Mouse (Mus musculus): ENCODE data around the gene Rasal2. TPM values are rescaled to one million over a fixed set of nuclear protein-coding genes. Genes with fewer than 3 reads are reported as not detected.

Gene Rasal2
- polyA plus RNA-seq, 1 experiment from 2014 or later, result 12.8 TPM

DNA sequence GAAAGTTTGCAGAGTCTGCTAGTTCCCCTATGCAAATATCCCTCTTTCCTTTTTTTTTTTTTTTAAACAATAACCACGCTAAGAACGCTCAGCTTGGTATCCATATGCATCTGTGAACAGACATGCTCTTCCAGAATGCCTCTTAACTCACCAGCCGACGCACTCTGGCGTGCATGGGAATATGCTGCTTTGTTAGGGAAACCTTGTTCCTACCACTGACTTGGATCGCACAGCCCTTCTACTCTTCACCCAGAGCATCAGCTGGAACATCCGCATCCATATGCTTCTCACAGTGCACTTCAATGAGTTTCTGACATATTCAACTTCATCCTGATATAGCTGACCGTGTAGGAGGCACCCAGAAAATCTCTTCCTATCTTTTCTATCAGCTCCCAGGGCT lies 243.1 kb downstream of the Rasal2 start:
- WGBS, result 91% methylated on average over 8 of the region's 8 CpGs
- H3K4me2 ChIP-seq, result no peak overlapping the region
- no peak overlapping the region for H3K27ac ChIP-seq
- ATAC-seq (ENCODE audit: insufficient number of reproducible peaks, low FRiP score, low TSS enrichment, low read depth), result no peak
- H3K9me3 ChIP-seq, result no peaks in the 10 kb centered on the region
- no peaks in the 10 kb centered on the region for H3K36me3 ChIP-seq
- H3K4me1 ChIP-seq, result no peaks in the 10 kb centered on the region
- H3K9ac ChIP-seq, result no peak overlapping the region
- no peaks in the 10 kb centered on the region for H3K27me3 ChIP-seq
- H3K4me3 ChIP-seq, result no peak overlapping the region

DNA sequence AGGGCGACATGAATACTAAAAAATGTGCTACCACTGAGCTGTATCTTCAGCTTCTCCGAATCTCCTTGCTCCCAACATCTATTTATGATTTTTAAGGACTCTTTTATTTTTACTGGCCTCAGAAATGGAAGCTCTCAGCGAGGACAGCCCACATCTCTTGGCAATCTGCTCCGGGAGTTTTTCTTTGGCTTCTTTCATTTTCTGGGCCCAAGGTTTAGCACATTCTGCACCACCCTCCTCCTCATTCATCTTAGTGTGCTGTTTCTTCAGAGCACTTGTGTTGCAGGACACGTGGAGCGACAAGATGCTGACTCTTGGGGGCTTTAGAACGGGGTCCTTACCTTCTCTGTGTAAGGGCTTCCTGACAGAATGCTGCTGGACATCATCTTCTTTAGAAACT lies 243.5 kb downstream of the Rasal2 start:
- Histone ChIP-seq H3K27me3 (no peaks in the 10 kb centered on the region), H3K4me1 (no peaks in the 10 kb centered on the region), H3K9ac (no peak overlapping the region), H3K27ac (no peak overlapping the region), H3K4me3 (no peak overlapping the region), H3K9me3 (no peaks in the 10 kb centered on the region), H3K36me3 (no peaks in the 10 kb centered on the region), H3K4me2 (no peak overlapping the region)
- no peak for ATAC-seq (ENCODE audit: insufficient number of reproducible peaks, low FRiP score, low TSS enrichment, low read depth)
- WGBS, result 83% methylated on average over 7 of the region's 7 CpGs

DNA sequence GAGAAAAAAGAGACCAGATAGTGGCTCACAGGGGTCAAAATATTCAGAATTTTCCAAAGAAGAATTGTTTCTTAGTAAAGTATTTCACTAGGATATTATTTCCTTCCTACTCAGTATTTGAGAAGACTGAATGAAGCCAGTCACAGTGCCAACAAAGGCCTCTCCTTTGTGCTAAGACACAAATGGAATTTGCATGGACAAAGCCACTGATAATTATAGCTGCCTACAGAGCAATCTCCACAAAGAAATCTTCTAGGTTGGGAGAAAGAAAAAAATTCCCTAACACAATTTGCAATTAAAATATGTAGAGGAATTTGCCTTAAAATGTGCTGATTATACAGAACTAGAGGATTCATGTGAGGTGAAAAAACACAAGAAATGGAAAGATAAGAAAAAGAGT lies 258.6 kb downstream of the Rasal2 start:
- no peak for ATAC-seq (ENCODE audit: insufficient number of reproducible peaks, low FRiP score, low TSS enrichment, low read depth)
- Histone ChIP-seq H3K27me3 (no peaks in the 10 kb centered on the region), H3K36me3 (peaks cover 8% of the 10 kb centered on the region; the same call in 1 of the 2 replicates), H3K4me2 (no peak overlapping the region), H3K9me3 (no peaks in the 10 kb centered on the region), H3K9ac (no peak overlapping the region), H3K4me3 (no peak overlapping the region), H3K4me1 (no peaks in the 10 kb centered on the region), H3K27ac (no peak overlapping the region)

DNA sequence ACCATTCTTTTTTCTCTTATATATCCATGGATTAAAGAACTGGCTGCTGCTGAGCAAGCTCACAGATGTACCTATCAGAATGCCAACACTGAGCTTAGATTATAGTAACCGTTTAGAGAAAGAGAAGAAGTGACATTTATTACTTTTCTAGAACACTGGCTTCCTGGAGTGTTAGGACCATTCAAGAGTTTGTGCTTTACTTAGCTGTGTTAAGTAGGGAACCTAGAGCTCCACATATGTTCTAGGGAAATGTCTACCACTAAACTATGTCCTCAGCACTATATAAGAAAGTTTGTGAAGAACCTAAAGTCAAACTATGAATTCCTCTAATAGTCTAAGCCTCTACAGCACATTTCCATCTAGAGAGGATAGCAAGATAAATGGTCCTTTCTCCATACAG lies 262.3 kb downstream of the Rasal2 start:
- 62% methylated on average over 1 of the region's 1 CpGs for WGBS
- no peak overlapping the region for H3K27ac ChIP-seq

DNA sequence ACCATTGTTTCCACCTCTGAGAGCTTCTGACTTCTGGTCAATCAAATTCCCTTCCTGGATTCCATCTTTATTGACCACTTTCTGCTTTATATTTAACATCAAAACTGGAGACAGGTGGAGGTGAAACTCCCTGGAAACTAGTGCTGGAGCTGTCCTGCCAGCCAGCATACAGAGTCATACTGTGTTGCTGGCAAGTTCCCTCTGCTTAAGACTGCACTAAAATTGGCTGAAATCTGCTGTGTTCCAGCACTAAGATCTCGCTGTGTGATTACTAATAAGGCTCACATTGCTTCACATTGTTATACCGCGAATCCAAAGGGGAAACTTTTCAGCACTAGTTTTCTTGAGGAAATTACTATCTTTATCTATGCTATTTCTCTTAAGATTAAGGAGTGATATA lies 267.8 kb downstream of the Rasal2 start:
- H3K27ac ChIP-seq, result no peak overlapping the region
- H3K4me2 ChIP-seq, result no peak overlapping the region
- no peaks in the 10 kb centered on the region for H3K9me3 ChIP-seq
- no peak overlapping the region for H3K9ac ChIP-seq
- WGBS, result 83% methylated on average over 3 of the region's 3 CpGs
- ATAC-seq (ENCODE audit: insufficient number of reproducible peaks, low FRiP score, low TSS enrichment, low read depth), result no peak
- no peak overlapping the region for H3K4me3 ChIP-seq
- H3K4me1 ChIP-seq, result no peaks in the 10 kb centered on the region
- no peaks in the 10 kb centered on the region for H3K27me3 ChIP-seq
- H3K36me3 ChIP-seq, result no peaks in the 10 kb centered on the region

More for the DNA sequence above, 262.3 kb downstream of the Rasal2 start:
- H3K4me1 ChIP-seq, result no peaks in the 10 kb centered on the region
- H3K9ac ChIP-seq, result no peak overlapping the region
- no peaks in the 10 kb centered on the region for H3K9me3 ChIP-seq
- no peaks in the 10 kb centered on the region for H3K36me3 ChIP-seq
- no peak for ATAC-seq (ENCODE audit: insufficient number of reproducible peaks, low FRiP score, low TSS enrichment, low read depth)
- no peak overlapping the region for H3K4me2 ChIP-seq
- H3K4me3 ChIP-seq, result no peak overlapping the region
- no peaks in the 10 kb centered on the region for H3K27me3 ChIP-seq

DNA sequence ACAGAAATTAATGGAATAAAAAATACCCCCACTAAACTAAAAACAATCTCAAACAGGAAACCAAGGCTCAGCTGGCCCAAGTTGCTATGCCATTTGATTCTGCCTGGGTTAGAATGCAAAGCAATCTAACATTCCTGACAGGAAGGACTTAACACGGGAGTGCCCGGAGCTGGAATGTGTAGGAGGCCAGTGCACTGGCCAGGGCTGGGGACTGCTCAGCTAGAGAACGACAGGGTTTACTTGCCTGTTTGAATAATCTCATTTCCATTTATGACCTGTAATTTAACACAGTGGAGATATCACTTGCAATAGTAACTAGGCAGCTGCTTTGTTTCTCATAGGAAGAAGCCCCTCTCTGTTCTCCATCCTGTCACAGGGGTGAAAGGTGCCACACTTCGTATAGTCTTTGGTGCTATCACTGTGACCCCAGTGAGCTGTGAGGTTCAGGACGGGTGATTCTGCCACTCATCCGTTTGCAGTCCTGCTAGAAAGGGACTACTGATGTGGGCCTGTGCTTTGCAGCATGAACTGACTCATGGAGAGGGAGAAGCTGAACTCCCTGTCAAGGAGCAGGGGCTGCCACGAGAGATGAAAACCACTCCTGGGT lies 269.0 kb downstream of the Rasal2 start:
- no peaks in the 10 kb centered on the region for H3K36me3 ChIP-seq
- 40% methylated on average over 7 of the region's 7 CpGs for WGBS
- H3K4me3 ChIP-seq, result no peak overlapping the region
- H3K27me3 ChIP-seq, result no peaks in the 10 kb centered on the region
- no peak overlapping the region for H3K4me2 ChIP-seq
- H3K9ac ChIP-seq, result no peak overlapping the region
- H3K4me1 ChIP-seq, result no peaks in the 10 kb centered on the region
- no peak overlapping the region for H3K27ac ChIP-seq
- ATAC-seq (ENCODE audit: insufficient number of reproducible peaks, low FRiP score, low TSS enrichment, low read depth), result no peak
- no peaks in the 10 kb centered on the region for H3K9me3 ChIP-seq

DNA sequence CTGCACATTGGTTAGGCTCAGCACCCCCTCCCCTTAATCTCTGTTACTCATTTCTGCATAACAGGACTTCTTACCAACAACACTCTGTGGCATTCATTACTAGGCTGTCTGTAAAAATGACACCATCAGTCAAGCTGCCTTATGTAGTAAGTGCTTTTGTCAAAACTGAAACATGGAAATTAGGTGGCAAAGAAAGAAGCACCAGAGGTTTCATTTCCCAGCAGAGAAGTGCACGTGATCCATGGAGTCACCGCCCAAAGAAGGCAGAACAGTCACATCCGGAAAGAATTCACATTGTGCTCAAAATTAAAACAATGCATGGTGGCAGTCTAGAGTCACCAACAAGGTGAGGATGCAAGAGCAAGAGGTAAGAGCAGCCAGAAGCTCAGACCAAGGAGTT lies 271.4 kb downstream of the Rasal2 start:
- Histone ChIP-seq H3K4me1 (peaks cover 10% of the 10 kb centered on the region; the same call in 1 of the 2 replicates), H3K9me3 (no peaks in the 10 kb centered on the region), H3K27me3 (no peaks in the 10 kb centered on the region), H3K9ac (no peak overlapping the region), H3K4me3 (no peak overlapping the region), H3K4me2 (no peak overlapping the region), H3K27ac (no peak overlapping the region), H3K36me3 (no peaks in the 10 kb centered on the region)
- no peak for ATAC-seq (ENCODE audit: insufficient number of reproducible peaks, low FRiP score, low TSS enrichment, low read depth)
- 83% methylated on average over 3 of the region's 3 CpGs for WGBS

DNA sequence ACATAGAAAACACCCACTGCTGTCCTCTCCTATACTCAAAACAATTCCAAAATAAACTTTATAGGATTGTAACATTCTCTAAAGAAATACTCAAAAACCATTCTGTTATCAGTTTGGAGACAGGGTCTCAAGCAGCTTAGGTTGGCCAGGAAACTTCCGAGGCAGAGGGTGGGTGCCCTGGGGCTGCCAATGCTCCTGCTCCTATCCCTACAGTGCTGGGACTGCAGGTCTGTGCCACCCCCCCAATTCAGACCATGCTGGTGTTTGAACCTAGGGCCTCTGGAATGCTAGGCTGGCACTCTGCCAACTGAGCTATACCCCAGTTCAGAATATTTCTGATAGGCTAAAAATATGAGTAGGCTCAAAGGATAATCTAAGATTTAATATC lies 274.5 kb downstream of the Rasal2 start:
- whole genome bisulfite sequencing, result 56% methylated on average over 1 of the region's 1 CpGs
- no peaks in the 10 kb centered on the region for H3K27me3 ChIP-seq

DNA sequence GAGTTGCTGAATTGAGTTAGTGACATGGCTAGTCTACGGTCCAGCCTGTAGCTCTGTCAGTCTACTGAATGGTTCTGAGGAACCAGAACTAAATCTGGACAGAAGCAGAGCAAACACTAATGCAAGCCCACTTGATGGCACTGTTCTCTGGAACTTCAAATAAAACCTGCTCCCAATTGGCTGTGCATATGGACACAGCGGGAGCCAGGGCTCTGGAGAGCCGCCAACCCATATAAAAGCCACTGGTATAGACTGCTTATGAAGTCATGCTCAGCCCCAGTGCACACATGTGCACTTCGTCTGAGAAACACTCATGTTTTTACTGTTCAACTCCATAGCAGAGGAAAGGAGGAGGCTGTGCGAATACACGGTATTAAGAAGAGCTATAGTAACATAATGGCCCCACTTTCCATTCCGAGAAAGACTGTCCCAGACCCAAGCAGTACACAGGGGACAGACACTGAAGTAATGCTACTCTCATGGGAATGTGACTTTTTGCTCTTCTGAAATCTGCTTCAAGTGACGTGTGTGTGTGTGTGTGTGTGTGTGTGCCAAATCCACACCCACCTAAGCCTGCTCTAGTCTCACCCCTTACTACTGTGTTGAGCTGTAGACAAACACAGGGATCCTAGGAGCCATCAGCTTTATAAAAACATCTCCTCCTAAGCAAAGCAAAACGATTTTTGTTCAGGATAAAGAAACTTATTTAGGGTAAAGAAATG lies 275.1 kb downstream of the Rasal2 start:
- peak; percentile 90 for ATAC-seq (ENCODE audit: insufficient number of reproducible peaks, low FRiP score, low TSS enrichment, low read depth)
- Histone ChIP-seq H3K4me3 (no peak overlapping the region), H3K27me3 (no peaks in the 10 kb centered on the region), H3K36me3 (no peaks in the 10 kb centered on the region), H3K4me1 (peaks cover 10% of the 10 kb centered on the region; the same call in 1 of the 2 replicates), H3K9ac (no peak overlapping the region), H3K27ac (peak overlapping the region; percentile 50; the same call in 1 of the 2 replicates), H3K9me3 (no peaks in the 10 kb centered on the region), H3K4me2 (no peak overlapping the region)
- WGBS, result 34% methylated on average over 9 of the region's 9 CpGs

More for the DNA sequence above, 274.5 kb downstream of the Rasal2 start:
- Histone ChIP-seq H3K36me3 (no peaks in the 10 kb centered on the region), H3K9ac (no peak overlapping the region), H3K9me3 (no peaks in the 10 kb centered on the region), H3K4me3 (no peak overlapping the region), H3K4me1 (peaks cover 10% of the 10 kb centered on the region; the same call in 1 of the 2 replicates), H3K4me2 (no peak overlapping the region), H3K27ac (no peak overlapping the region)
- no peak for ATAC-seq (ENCODE audit: insufficient number of reproducible peaks, low FRiP score, low TSS enrichment, low read depth)

DNA sequence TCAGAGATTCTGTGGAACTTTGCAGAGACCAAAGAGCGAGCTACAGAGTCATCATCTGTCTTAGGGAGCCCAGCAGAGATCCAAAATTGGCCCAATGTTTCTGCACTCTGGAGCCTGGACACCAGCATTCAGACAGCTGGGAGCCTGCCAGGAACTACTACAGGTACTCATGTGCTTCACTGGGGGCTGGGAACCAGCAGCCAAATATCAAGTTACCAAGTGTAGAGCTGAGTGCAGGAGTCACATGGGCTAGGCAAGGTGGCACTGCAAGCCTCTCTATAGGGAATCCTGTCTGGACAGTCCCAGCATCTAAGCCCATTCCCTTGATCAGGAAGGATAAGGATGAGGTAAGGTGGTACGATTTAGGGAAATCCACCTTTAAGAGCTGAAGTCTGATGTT lies 284.2 kb downstream of the Rasal2 start:
- Histone ChIP-seq H3K36me3 (no peaks in the 10 kb centered on the region), H3K9ac (no peak overlapping the region), H3K27me3 (no peaks in the 10 kb centered on the region), H3K4me2 (no peak overlapping the region), H3K4me3 (no peak overlapping the region), H3K27ac (no peak overlapping the region), H3K9me3 (no peaks in the 10 kb centered on the region), H3K4me1 (no peaks in the 10 kb centered on the region)
- WGBS, result 84% methylated on average over 2 of the region's 2 CpGs
- no peak for ATAC-seq (ENCODE audit: insufficient number of reproducible peaks, low FRiP score, low TSS enrichment, low read depth)

DNA sequence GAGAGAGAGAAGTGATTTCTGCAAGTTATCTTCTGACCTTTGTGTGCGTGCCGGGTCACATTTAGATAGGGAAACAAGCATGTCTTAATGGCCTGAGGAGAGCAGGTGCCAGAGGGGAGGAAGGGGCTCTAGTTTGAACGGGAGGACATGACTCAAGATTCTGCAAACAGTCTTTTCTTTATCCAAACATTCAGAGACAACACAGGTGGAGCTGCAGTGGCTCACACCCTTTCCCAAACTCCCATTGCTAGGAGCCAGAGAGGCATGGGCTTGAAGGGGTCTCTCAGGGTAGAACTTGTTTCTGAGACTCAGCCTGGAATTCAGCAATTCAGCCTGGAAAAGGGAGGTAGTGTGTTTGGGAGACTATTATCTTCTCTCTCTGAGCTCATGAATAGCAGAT lies 288.6 kb downstream of the Rasal2 start:
- H3K9me3 ChIP-seq, result no peaks in the 10 kb centered on the region
- ATAC-seq (ENCODE audit: insufficient number of reproducible peaks, low FRiP score, low TSS enrichment, low read depth), result no peak
- H3K9ac ChIP-seq, result no peak overlapping the region
- no peaks in the 10 kb centered on the region for H3K27me3 ChIP-seq
- no peaks in the 10 kb centered on the region for H3K36me3 ChIP-seq
- no peak overlapping the region for H3K4me3 ChIP-seq
- H3K4me1 ChIP-seq, result no peaks in the 10 kb centered on the region
- no peak overlapping the region for H3K27ac ChIP-seq
- H3K4me2 ChIP-seq, result no peak overlapping the region
- 79% methylated on average over 3 of the region's 3 CpGs for WGBS

DNA sequence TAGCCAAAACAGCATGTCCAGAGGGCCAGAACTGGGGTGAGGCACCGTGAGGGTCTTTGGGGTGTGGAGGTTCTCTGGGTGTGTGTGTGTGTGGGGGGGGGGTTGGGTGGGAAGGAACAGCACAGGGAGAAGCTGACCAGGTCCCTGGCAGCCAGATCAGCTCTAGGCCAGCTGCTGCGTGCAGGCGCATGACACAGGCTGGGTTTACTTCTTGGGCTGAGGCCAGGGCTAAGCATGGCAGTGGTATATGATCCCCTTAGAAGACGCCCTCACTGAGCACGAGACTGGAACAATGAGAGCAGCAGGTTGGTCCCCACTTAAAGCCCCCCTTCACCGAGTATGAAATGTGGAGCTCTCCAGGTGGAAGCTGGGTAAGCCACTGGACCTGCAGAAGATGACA lies 293.2 kb downstream of the Rasal2 start:
- Histone ChIP-seq H3K4me3 (no peak overlapping the region), H3K9me3 (no peaks in the 10 kb centered on the region), H3K27ac (no peak overlapping the region), H3K36me3 (no peaks in the 10 kb centered on the region), H3K27me3 (no peaks in the 10 kb centered on the region), H3K9ac (no peak overlapping the region), H3K4me2 (no peak overlapping the region), H3K4me1 (no peaks in the 10 kb centered on the region)
- 63% methylated on average over 6 of the region's 6 CpGs for WGBS
- no peak for ATAC-seq (ENCODE audit: insufficient number of reproducible peaks, low FRiP score, low TSS enrichment, low read depth)

Data from limb, embryonic 15.5 days (tissue).